Mouse (Mus musculus) lung, embryonic 15.5 days (tissue): ENCODE measurements around the gene Dnah9. TPM values are rescaled to one million over a fixed set of nuclear protein-coding genes. Genes with fewer than 3 reads are reported as not detected.
A peak's percentile ranks its signal among the peaks of the same experiment; 100 is the strongest.

Source experiments
- ATAC-seq: fragments of 200-750 bp; cut with Nextera tagmentation; 2 replicates; pipeline ENCODE4 v1.8.0; 2017; ENCODE audit warnings: moderate number of reproducible peaks, borderline replicate concordance; ENCODE audit not compliant: low FRiP score, low TSS enrichment; ENCODE audit errors: extremely low read depth
- H3K27ac ChIP-seq: fragments of 300-500 bp; sonication (generic); 2 replicates; pipeline ENCODE4 v1.5.1; 2015; ENCODE audit warnings: moderate library complexity, mild to moderate bottlenecking, inconsistent platforms
- H3K27me3 ChIP-seq: fragments of 300-500 bp; sonication (generic); 2 replicates; pipeline ENCODE4 v1.6.1; 2015; ENCODE audit warnings: inconsistent platforms
- H3K36me3 ChIP-seq: fragments of 300-500 bp; sonication (generic); 2 replicates; pipeline ENCODE4 v1.6.1; 2015; ENCODE audit warnings: inconsistent platforms
- H3K4me1 ChIP-seq: fragments of 300-500 bp; sonication (generic); 2 replicates; pipeline ENCODE4 v1.6.1; 2015; ENCODE audit warnings: inconsistent platforms
- H3K4me2 ChIP-seq: fragments of 300-500 bp; sonication (generic); 2 replicates; pipeline ENCODE4 v1.6.1; 2015; ENCODE audit warnings: inconsistent platforms, mild to moderate bottlenecking, moderate library complexity
- H3K4me3 ChIP-seq: fragments of 300-500 bp; sonication (generic); 2 replicates; pipeline ENCODE4 v1.5.1; 2015; ENCODE audit warnings: mild to moderate bottlenecking, inconsistent platforms
- H3K9ac ChIP-seq: fragments of 300-500 bp; sonication (generic); 2 replicates; pipeline ENCODE4 v1.6.1; 2015; ENCODE audit warnings: inconsistent platforms
- H3K9me3 ChIP-seq: fragments of 300-500 bp; sonication (generic); 2 replicates; pipeline ENCODE4 v1.6.1; 2016; ENCODE audit warnings: inconsistent platforms
- WGBS: fragments of 180-500 bp; shearing (Covaris S2); methylation state at CpG from one replicate; pipeline ENCODE4 v1.1.7; 2015; 5-methylcytosine and 5-hydroxymethylcytosine counted together
- polyA plus RNA-seq: library from polyadenylated mRNA; unstranded; fragments of >200 nt; fragmentation: Nextera tagmentation; extraction: Ambion mirVana; gene quantifications from 2 replicates; pipeline ENCODE4 v1.2.1, GENCODE M21; 2015

The Dnah9 gene
- polyA plus RNA-seq, 1 experiment from 2014 or later: 0.42 TPM

DNA sequence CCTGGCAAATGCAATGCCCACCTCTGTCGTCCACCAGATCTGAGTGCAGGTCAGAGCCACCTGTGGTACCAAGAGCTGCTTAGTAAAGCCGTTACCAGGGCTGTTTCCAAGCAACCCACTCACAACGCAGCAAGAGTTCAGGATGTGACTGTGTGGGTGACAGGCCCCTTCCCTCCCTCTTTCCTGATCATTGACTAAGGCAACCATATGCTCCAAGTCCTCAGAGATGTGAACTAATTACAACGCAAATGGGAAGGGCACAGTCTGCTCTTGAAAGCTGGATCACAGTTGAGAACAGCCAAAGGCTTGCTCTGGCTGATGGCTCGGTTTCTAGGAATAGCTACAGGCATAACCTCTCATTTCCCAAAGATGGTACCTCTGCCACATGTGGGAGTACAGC is 95.4 kb downstream of the Dnah9 start:
- 71% methylated on average over 5 of the region's 5 CpGs for WGBS
- Histone ChIP-seq H3K4me2 (no peak overlapping the region), H3K4me1 (no peaks in the 10 kb centered on the region), H3K27me3 (no peaks in the 10 kb centered on the region), H3K9me3 (no peaks in the 10 kb centered on the region), H3K36me3 (no peaks in the 10 kb centered on the region), H3K9ac (no peak overlapping the region), H3K4me3 (no peak overlapping the region), H3K27ac (no peak overlapping the region)
- ATAC-seq: no peak

DNA sequence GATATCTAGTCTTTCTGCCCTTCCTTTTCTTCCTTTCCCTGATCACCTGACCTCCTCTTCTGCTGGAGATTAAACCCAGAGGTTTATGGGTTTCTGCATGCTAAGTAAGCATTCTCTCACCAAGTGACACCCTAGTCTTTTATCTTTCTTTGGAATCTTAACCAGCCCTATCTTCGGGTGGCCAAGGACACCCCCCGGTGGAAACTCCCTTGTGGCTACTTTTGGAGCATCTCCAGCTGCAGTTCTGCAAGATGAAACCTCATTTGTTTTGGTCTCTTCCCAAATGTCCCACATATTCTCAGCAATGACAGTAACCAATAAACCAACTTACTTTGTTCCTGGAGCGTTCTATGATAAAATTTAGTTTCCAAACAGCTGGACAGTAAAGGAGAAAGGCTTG is 109.4 kb downstream of the Dnah9 start:
- no peak overlapping the region for H3K27ac ChIP-seq
- no peaks in the 10 kb centered on the region for H3K9me3 ChIP-seq
- no peak overlapping the region for H3K4me2 ChIP-seq
- no peak overlapping the region for H3K4me3 ChIP-seq
- H3K27me3 ChIP-seq: no peaks in the 10 kb centered on the region
- no peaks in the 10 kb centered on the region for H3K36me3 ChIP-seq
- H3K4me1 ChIP-seq: no peaks in the 10 kb centered on the region
- WGBS: 50% methylated on average over 3 of the region's 3 CpGs
- no peak overlapping the region for H3K9ac ChIP-seq
- no peak for ATAC-seq

DNA sequence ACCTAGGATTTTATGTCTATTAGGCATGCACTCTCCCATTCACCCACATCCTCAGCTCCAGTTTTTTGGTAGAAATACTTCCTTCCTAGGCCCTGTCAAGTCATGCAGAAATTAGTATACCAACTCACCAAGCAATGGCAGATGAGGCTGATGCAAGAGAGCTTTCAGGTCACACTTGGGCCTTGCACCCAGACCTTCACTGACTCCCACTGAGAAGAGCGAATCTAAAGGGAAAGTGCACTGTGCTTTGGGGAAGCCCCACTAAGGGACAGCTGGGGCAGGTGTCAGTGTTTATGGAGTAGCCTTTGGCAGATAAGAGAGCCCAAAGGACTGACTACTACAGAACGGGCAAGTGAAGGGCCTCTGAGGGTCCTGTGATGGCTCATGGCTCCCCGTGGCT is 117.1 kb downstream of the Dnah9 start:
- H3K4me3 ChIP-seq: no peak overlapping the region
- no peak overlapping the region for H3K9ac ChIP-seq
- H3K4me1 ChIP-seq: peaks cover 8% of the 10 kb centered on the region
- WGBS: 84% methylated on average over 3 of the region's 3 CpGs
- no peaks in the 10 kb centered on the region for H3K9me3 ChIP-seq
- H3K27me3 ChIP-seq: no peaks in the 10 kb centered on the region
- H3K4me2 ChIP-seq: no peak overlapping the region
- H3K27ac ChIP-seq: no peak overlapping the region
- no peaks in the 10 kb centered on the region for H3K36me3 ChIP-seq
- ATAC-seq: no peak

DNA sequence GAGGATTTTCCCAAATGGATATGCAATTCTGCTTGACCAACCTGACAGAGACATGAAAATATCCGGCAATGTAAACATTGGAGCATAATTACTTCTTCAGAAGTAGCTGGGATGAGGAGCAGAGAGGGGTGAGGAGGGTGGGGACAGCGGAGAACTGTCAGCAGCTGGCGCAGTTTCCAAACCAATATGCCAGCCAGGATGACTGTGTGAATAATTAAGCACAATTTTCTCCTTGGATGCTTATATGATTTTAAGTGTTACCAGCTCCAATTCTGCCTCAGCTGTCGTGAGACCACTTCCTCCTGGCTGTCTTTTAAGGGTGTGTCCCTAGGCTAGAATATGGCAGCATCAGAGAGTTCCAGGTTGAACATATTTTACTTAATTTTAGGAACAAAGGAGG is 119.2 kb downstream of the Dnah9 start:
- Histone ChIP-seq H3K9me3 (no peaks in the 10 kb centered on the region), H3K27me3 (no peaks in the 10 kb centered on the region), H3K4me3 (no peak overlapping the region), H3K36me3 (no peaks in the 10 kb centered on the region), H3K4me1 (peaks cover 11% of the 10 kb centered on the region), H3K4me2 (no peak overlapping the region), H3K27ac (no peak overlapping the region), H3K9ac (no peak overlapping the region)
- ATAC-seq: no peak
- 54% methylated on average over 4 of the region's 4 CpGs for WGBS

DNA sequence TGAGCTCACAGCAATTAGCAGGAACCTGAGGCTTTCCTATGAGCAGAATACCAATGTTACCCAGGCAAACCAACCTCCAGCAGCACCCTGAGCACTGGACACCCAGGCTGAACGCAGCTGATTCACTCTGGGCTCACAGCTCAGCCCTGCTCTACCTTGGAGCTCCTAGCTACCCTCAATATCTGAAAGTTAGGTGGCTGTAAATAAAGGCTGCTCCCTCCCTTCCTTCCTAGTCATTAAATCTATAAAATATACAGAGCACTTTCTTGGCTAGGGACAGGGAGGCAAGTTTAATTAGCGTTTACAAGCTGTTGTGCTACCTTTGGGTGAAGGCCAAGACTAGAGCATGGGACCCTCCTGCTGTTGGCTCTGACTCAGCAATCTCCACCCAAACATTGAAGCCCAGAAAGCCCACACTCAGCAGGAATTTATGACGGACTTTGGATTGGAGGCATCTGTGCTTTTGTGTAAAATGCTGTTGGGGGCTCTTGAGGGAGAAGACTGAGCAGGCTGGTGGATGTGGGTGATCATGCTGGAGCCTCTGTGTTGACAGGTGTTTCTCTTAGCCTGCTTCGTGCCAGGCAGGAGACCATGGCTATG is 121.7 kb downstream of the Dnah9 start:
- no peaks in the 10 kb centered on the region for H3K9me3 ChIP-seq
- no peaks in the 10 kb centered on the region for H3K36me3 ChIP-seq
- H3K4me2 ChIP-seq: no peak overlapping the region
- H3K4me3 ChIP-seq: no peak overlapping the region
- no peak overlapping the region for H3K9ac ChIP-seq
- H3K27ac ChIP-seq: no peak overlapping the region
- peaks cover 16% of the 10 kb centered on the region for H3K4me1 ChIP-seq
- ATAC-seq: peak; percentile 67; the same call in 1 of the 2 replicates
- H3K27me3 ChIP-seq: no peaks in the 10 kb centered on the region
- WGBS: 35% methylated on average over 4 of the region's 4 CpGs

DNA sequence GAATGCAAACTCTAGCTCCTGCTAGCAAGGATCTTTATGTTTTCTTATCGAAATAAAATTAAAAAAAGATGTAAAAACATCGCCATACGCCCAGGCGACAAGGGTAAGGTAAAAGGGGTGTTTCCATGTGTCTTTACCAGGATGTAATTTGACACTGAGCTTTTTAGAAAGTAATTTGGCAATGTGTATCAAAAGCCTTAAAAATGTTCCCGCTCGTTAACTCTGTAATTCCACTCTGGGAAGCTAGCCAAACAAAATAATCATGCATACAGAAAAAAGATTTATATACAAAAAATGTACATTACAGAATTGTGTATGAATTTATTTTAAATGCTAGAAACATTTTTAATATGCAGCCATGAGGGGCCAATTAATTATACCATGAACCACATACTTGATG is 124.7 kb downstream of the Dnah9 start:
- WGBS: 24% methylated on average over 6 of the region's 6 CpGs
- peak overlapping the region; percentile 33 for H3K4me2 ChIP-seq
- H3K27ac ChIP-seq: peak overlapping the region; percentile 50; the same call in 1 of the 2 replicates
- H3K36me3 ChIP-seq: no peaks in the 10 kb centered on the region
- peaks cover 16% of the 10 kb centered on the region for H3K4me1 ChIP-seq
- H3K9me3 ChIP-seq: no peaks in the 10 kb centered on the region
- no peak overlapping the region for H3K4me3 ChIP-seq
- ATAC-seq: no peak
- H3K27me3 ChIP-seq: no peaks in the 10 kb centered on the region
- H3K9ac ChIP-seq: no peak overlapping the region

DNA sequence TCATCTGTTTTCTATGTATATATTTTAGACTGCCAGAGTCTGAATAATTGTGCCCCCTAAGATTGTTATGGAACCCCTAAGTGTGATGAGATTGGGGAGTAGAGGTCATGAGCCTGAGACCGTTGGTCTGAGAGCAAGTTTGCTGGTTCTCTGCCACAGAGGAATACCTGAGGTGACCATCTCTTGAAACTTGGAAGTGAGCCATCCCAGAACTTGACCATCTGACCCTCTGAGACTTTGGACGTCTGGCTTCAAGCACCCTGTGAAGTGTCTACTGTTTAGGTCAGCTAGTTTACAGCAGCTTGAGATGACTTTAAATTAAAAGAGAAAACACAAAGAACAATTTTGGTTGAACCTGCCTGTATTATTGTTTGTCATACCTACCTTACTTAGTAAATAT is 125.8 kb downstream of the Dnah9 start:
- peaks cover 16% of the 10 kb centered on the region for H3K4me1 ChIP-seq
- no peak overlapping the region for H3K27ac ChIP-seq
- H3K9ac ChIP-seq: no peak overlapping the region
- H3K4me2 ChIP-seq: no peak overlapping the region
- no peaks in the 10 kb centered on the region for H3K27me3 ChIP-seq
- no peaks in the 10 kb centered on the region for H3K9me3 ChIP-seq
- no peak for ATAC-seq
- H3K36me3 ChIP-seq: no peaks in the 10 kb centered on the region
- H3K4me3 ChIP-seq: no peak overlapping the region
- 47% methylated on average over 2 of the region's 2 CpGs for WGBS

DNA sequence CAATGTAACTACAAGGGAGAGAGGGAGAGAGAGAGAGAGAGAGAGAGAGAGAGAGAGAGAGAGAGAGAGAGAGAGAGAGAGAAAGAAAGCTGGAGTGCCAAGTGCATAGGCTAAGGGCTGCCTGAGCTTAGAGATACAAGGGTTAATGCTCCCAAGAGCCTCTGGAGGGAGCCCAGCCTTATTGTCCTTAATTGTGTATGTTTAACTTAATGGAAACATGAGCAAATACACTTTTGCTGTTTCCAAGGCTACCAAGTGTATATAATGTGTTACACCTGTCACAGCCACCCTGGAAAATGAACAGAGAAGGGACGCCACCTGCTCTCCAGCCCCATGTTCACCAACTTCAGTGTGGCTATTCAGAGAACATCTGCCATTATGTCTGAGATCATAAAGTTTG is 142.6 kb downstream of the Dnah9 start:
- H3K9me3 ChIP-seq: no peaks in the 10 kb centered on the region
- H3K27me3 ChIP-seq: no peaks in the 10 kb centered on the region
- no peaks in the 10 kb centered on the region for H3K36me3 ChIP-seq
- H3K27ac ChIP-seq: no peak overlapping the region
- no peaks in the 10 kb centered on the region for H3K4me1 ChIP-seq
- no peak overlapping the region for H3K4me2 ChIP-seq
- WGBS: 50% methylated on average over 1 of the region's 1 CpGs
- ATAC-seq: no peak
- H3K4me3 ChIP-seq: no peak overlapping the region
- no peak overlapping the region for H3K9ac ChIP-seq

DNA sequence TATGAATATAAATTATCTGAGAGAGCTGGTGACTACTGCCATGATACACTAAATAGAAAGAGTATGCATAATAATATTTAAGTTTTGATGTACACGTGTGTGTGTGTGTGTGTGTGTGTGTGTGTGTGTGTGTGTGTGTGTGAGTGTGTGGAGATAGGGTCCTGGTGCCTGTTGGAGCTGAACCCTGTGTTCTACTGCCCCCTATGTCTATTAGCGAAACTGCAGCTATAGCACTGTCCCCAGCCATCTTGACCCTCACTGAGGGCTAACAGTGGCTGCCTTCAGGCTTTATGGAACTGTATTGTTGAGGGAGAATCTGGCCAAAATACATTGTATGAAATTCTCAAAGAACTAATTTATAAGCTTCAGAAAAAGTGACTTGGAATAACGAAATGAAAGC is 192.5 kb downstream of the Dnah9 start:
- H3K4me1 ChIP-seq: no peaks in the 10 kb centered on the region
- H3K4me3 ChIP-seq: no peak overlapping the region
- no peaks in the 10 kb centered on the region for H3K36me3 ChIP-seq
- H3K27ac ChIP-seq: no peak overlapping the region
- no peaks in the 10 kb centered on the region for H3K27me3 ChIP-seq
- no peak overlapping the region for H3K9ac ChIP-seq
- no peaks in the 10 kb centered on the region for H3K9me3 ChIP-seq
- 58% methylated on average over 3 of the region's 3 CpGs for WGBS
- H3K4me2 ChIP-seq: no peak overlapping the region
- ATAC-seq: no peak

DNA sequence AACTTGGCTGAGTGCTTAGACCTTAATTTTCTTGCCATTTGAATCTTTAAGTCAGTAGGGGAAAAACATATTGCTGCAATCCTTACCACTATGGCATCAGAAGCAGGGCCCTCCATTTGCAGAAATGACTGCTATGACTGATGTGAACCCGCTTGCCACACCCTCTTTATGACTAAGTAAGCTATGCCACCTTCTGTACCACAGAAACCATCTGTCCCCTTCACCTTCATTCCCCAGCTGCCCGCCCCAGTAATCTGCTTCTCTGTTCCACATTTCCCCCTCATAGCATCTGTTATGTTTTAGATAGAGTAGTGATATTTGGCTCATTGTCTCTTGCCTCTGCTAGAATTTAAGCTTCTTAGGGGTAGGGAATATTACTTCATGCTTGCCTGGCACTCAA is 237.6 kb downstream of the Dnah9 start:
- no peak overlapping the region for H3K4me2 ChIP-seq
- H3K4me1 ChIP-seq: no peaks in the 10 kb centered on the region
- no peaks in the 10 kb centered on the region for H3K36me3 ChIP-seq
- no peaks in the 10 kb centered on the region for H3K27me3 ChIP-seq
- WGBS: 81% methylated on average over 2 of the region's 2 CpGs
- H3K27ac ChIP-seq: no peak overlapping the region
- no peaks in the 10 kb centered on the region for H3K9me3 ChIP-seq
- ATAC-seq: no peak
- no peak overlapping the region for H3K9ac ChIP-seq
- no peak overlapping the region for H3K4me3 ChIP-seq

DNA sequence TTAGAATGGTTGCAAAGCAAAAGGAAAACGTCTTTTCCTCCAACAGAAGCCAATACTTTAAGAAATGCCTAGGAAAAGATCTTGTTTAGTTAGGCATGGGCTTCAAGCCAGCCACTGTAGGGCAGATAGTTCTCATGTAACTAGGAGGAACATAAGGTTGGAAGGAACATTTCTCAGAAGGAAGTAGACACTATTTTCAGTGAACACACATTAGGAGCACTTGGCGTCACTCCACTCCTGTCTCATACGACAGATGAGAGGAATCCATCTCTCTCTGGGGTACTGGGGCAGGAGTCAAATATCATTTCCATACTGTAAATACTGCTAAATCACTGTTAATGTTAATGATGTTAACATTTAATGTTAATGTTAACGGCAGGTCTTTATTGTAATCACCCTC is 238.0 kb downstream of the Dnah9 start:
- ATAC-seq: no peak
- H3K4me3 ChIP-seq: no peak overlapping the region
- H3K4me2 ChIP-seq: no peak overlapping the region
- no peaks in the 10 kb centered on the region for H3K9me3 ChIP-seq
- no peaks in the 10 kb centered on the region for H3K27me3 ChIP-seq
- no peaks in the 10 kb centered on the region for H3K4me1 ChIP-seq
- H3K9ac ChIP-seq: no peak overlapping the region
- H3K36me3 ChIP-seq: no peaks in the 10 kb centered on the region
- WGBS: 56% methylated on average over 4 of the region's 4 CpGs
- H3K27ac ChIP-seq: no peak overlapping the region

DNA sequence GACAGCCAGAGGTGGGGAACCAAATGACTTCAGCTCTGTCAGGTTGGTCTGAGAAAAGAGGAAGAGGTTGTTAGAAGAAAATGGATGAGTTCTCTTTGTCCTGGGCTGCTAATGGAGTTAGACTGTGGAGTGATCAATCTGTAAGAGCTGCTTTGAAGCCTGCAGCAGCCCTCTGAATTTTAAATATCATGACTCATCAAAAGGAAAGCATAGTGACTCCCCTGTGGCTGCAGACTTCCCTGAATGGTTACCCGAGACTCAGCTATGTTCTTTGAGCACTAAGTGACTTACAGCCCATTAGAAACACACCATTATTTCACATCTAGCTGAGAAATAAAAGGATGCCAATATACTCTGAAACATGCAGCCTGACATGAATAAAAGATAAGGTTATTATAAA is 240.4 kb downstream of the Dnah9 start:
- H3K4me3 ChIP-seq: no peak overlapping the region
- no peak for ATAC-seq
- no peak overlapping the region for H3K4me2 ChIP-seq
- no peak overlapping the region for H3K27ac ChIP-seq
- no peaks in the 10 kb centered on the region for H3K27me3 ChIP-seq
- H3K9me3 ChIP-seq: no peaks in the 10 kb centered on the region
- no peak overlapping the region for H3K9ac ChIP-seq
- H3K36me3 ChIP-seq: no peaks in the 10 kb centered on the region
- no peaks in the 10 kb centered on the region for H3K4me1 ChIP-seq
- WGBS: 26% methylated on average over 1 of the region's 1 CpGs
